Mouse (Mus musculus): ENCODE data around the gene Tifab. TPM values are rescaled to one million over a fixed set of nuclear protein-coding genes. Genes with fewer than 3 reads are reported as not detected.
A peak's percentile ranks its signal among the peaks of the same experiment; 100 is the strongest.

Tifab gene
- total RNA-seq (2018; cell fraction: chromatin; rRNA removed) = 10 to 100 TPM in 13 of 26 experiments, 1 to 10 TPM in 12, under 1 TPM in 1; 0.87 to 66.4 (median 10.8) TPM
- 10 to 100 TPM in 25 of 26 experiments, 1 to 10 TPM in 1; 6.9 to 68.5 (median 45.6) TPM for total RNA-seq (2018; cell fraction: cytosol; rRNA removed)
- 10 to 100 TPM in 20 of 26 experiments, 1 to 10 TPM in 6; 5.7 to 83.4 (median 17.4) TPM for total RNA-seq (2018; cell fraction: nucleus; rRNA removed)
- polyA plus RNA-seq (2018) = 17.5 to 60.8 TPM (median 44.2 TPM) in 3 replicates

DNA sequence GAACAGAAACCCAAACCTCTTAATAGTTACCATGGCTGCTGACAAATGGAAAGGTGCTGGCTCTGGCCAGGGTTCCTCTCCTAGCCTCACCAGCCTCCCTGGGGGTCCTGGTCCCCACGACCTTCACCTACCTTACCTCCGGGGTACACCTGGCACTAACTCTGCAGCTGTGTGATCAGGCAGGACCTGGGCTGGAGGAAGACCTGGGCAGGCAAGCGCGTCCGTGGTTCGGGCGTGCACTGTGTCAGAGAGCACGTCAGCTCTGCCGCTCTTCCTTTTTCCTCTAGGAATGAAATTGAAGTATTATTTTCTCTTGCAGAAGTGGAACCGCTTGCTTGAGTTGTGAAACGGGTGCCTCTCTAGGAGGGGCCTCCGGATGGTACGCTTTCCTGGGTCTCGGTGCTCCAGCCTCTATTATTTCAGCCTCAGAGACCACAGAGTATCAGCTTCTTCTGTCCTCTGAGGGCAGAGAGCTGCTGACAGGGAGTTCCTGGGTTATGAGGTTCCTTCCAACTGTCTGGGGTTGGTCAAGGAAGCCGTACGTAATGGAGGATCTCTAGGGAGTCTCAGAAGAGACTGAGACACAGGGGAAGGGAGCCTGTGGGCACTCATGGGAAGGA lies at the start of gene Tifab:
Gene Tifab (minus strand): TSS at position 470 of the 620 bp plus-strand sequence.
- Histone ChIP-seq H3K79me2 (ENCODE audit: inconsistent target) (peaks cover 36% of the 10 kb centered on the region), H3K27ac (peak within 1 kb of the TSS; percentile 97), H3K36me3 (ENCODE audit: inconsistent target) (no peaks in the 10 kb centered on the region; the same call in 1 of the 2 replicates), H3K4me3 (ENCODE audit: inconsistent target) (peak within 1 kb of the TSS; percentile 85)
- WGBS (ENCODE audit: missing documents) = 7% methylated on average over 16 of the region's 16 CpGs

GRCm38 (mm10) chr13:56226175-56226954 lies 47.7 kb upstream of the Tifab start:
- H3K36me3 ChIP-seq (ENCODE audit: inconsistent target) = no peaks in the 10 kb centered on the region
- no peaks in the 10 kb centered on the region for H3K79me2 ChIP-seq (ENCODE audit: inconsistent target)
- WGBS (ENCODE audit: missing documents) = 45% methylated on average over 10 of the region's 10 CpGs
- no peak overlapping the region for H3K27ac ChIP-seq
- no peak overlapping the region for H3K4me3 ChIP-seq (ENCODE audit: inconsistent target)

GRCm38 (mm10) chr13:56223625-56224024 lies 44.9 kb upstream of the Tifab start:
- no peaks in the 10 kb centered on the region for H3K36me3 ChIP-seq (ENCODE audit: inconsistent target)
- 6% methylated on average over 21 of the region's 21 CpGs for WGBS (ENCODE audit: missing documents)
- H3K4me3 ChIP-seq (ENCODE audit: inconsistent target) = no peak overlapping the region
- no peaks in the 10 kb centered on the region for H3K79me2 ChIP-seq (ENCODE audit: inconsistent target)
- no peak overlapping the region for H3K27ac ChIP-seq

- no peak overlapping the region for H3K27ac ChIP-seq
- WGBS (ENCODE audit: missing documents) = 10% methylated on average over 4 of the region's 4 CpGs
- H3K79me2 ChIP-seq (ENCODE audit: inconsistent target) = no peaks in the 10 kb centered on the region
- H3K4me3 ChIP-seq (ENCODE audit: inconsistent target) = no peak overlapping the region
- H3K36me3 ChIP-seq (ENCODE audit: inconsistent target) = no peaks in the 10 kb centered on the region
Measured at GRCm38 (mm10) chr13:56222849-56223246, 44.2 kb upstream of the Tifab start.

DNA sequence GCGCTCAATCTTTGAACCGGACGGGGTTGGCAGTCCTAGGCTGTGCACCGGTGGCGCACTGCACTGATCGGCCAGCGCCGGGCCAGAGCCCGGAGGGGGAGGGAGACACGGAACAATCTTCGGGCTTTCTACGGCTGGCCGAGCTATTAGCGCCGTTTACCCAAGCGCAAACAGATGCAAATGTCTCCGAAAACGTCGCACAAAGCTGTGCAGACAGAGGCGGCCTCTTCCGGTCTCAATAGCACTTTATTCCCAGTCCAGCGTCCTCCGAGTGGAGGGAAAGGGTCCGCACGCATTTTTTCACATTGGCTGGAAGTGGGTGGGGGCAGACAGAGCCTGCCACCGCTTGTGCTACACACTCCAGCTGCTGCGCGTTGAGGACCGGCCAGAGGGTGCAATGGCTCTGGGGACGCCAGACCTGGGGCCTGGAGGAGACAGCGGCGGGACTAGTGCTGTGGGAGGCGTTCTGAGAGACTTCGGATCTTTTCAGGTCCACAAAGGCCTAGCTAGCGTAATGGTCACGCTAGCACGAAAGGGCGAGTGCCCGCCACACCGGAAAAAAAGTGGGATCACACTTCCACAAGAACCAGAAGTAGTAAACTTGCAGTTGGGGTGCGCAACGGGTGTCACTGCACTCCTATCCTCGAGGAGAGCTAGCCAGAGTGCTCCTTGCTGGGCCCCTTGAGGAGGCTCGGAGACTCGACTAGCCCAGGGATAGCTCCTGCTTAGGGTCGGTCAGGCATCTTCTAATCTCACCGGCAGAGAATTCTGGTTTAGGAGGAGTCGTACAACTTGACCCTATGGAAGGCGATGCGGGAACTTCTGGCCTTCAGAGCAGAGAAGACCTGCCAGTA lies 43.5 kb upstream of the Tifab start:
- no peak overlapping the region for H3K4me3 ChIP-seq (ENCODE audit: inconsistent target)

GRCm38 (mm10) chr13:56221129-56221910 lies 42.6 kb upstream of the Tifab start:
- Histone ChIP-seq H3K36me3 (ENCODE audit: inconsistent target) (no peaks in the 10 kb centered on the region), H3K79me2 (ENCODE audit: inconsistent target) (no peaks in the 10 kb centered on the region), H3K4me3 (ENCODE audit: inconsistent target) (no peak overlapping the region), H3K27ac (no peak overlapping the region)
- WGBS (ENCODE audit: missing documents) = 4% methylated on average over 44 of the region's 46 CpGs

More for the DNA sequence above, 43.5 kb upstream of the Tifab start:
- no peak overlapping the region for H3K27ac ChIP-seq
- no peaks in the 10 kb centered on the region for H3K36me3 ChIP-seq (ENCODE audit: inconsistent target)
- 7% methylated on average over 47 of the region's 50 CpGs for WGBS (ENCODE audit: missing documents)
- no peaks in the 10 kb centered on the region for H3K79me2 ChIP-seq (ENCODE audit: inconsistent target)

DNA sequence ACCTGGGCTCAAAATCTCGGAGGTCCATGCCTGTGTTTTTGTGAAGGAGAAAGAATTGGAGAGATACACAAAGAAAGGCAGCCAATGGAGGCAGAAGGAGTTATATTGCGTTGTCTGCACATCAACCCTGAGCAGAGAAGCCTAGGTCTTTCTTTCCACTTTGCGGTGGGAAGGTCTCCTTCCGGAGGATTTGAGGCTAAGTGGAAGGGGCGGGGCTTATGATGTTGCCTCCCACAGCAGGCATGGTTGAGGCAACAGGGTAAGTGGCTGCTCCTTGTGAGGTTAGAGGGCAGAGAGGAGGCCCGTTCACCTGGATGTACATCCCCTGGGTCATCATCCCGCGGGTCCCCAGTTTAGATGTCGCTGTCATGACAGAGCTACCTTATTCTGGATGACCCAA lies 40.6 kb upstream of the Tifab start:
- Histone ChIP-seq H3K4me3 (ENCODE audit: inconsistent target) (no peak overlapping the region), H3K27ac (no peak overlapping the region), H3K79me2 (ENCODE audit: inconsistent target) (no peaks in the 10 kb centered on the region), H3K36me3 (ENCODE audit: inconsistent target) (no peaks in the 10 kb centered on the region)
- WGBS (ENCODE audit: missing documents) = 45% methylated on average over 9 of the region's 9 CpGs

DNA sequence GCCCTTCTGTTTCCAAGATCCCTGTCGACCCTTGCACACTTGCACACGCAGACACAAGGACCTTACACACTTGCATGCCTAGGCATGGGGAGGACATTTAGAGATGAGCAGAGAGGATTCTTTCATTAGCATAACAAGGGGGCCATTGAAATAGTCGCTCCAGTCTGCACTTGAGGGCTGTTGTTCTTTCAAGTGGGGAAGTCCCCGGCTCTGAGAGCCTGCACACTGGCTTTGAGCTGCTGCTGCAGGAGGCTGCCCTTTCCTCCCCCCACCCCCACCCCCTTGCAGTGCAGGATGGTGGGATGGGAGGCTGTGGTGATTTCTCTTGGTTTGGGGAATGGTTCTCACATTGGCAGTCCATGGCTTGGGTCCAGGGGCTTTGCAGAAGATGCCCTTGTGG lies 37.4 kb upstream of the Tifab start:
- 48% methylated on average over 4 of the region's 4 CpGs for WGBS (ENCODE audit: missing documents)
- no peak overlapping the region for H3K27ac ChIP-seq

DNA sequence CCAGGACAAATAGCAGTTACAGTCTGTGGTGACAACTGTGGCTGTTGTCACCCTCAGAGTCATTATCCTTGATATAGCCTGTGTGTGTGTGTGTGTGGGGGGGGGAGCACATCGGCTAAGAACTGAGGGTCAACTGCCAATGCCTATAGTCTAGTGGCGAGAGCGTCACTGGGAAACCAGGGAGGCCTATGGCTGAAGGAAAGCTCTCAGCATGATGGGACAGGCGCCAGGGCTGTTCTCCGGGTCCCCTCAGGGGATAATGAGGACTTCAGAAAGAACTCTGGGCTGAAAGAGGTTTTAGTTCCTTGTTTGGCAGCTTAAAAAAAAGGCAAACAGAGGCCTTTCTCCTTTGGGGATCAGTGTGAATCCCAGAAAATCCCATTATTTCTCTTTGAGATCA lies 35.9 kb upstream of the Tifab start:
- Histone ChIP-seq H3K79me2 (ENCODE audit: inconsistent target) (no peaks in the 10 kb centered on the region), H3K36me3 (ENCODE audit: inconsistent target) (no peaks in the 10 kb centered on the region), H3K4me3 (ENCODE audit: inconsistent target) (no peak overlapping the region), H3K27ac (no peak overlapping the region)
- WGBS (ENCODE audit: missing documents) = 81% methylated on average over 5 of the region's 5 CpGs

More for the DNA sequence above, 37.4 kb upstream of the Tifab start:
- Histone ChIP-seq H3K36me3 (ENCODE audit: inconsistent target) (no peaks in the 10 kb centered on the region), H3K79me2 (ENCODE audit: inconsistent target) (no peaks in the 10 kb centered on the region), H3K4me3 (ENCODE audit: inconsistent target) (no peak overlapping the region)

- H3K4me3 ChIP-seq (ENCODE audit: inconsistent target) = no peak overlapping the region
- WGBS (ENCODE audit: missing documents) = 59% methylated on average over 8 of the region's 8 CpGs
- H3K79me2 ChIP-seq (ENCODE audit: inconsistent target) = no peaks in the 10 kb centered on the region
- no peaks in the 10 kb centered on the region for H3K36me3 ChIP-seq (ENCODE audit: inconsistent target)
- H3K27ac ChIP-seq = no peak overlapping the region
Measured at GRCm38 (mm10) chr13:56209067-56209411, 30.4 kb upstream of the Tifab start.

- H3K4me3 ChIP-seq (ENCODE audit: inconsistent target) = no peak overlapping the region
- no peaks in the 10 kb centered on the region for H3K36me3 ChIP-seq (ENCODE audit: inconsistent target)
- 37% methylated on average over 30 of the region's 35 CpGs for WGBS (ENCODE audit: missing documents)
- no peaks in the 10 kb centered on the region for H3K79me2 ChIP-seq (ENCODE audit: inconsistent target)
- H3K27ac ChIP-seq = no peak overlapping the region
Measured at GRCm38 (mm10) chr13:56208225-56209066, 29.8 kb upstream of the Tifab start.

DNA sequence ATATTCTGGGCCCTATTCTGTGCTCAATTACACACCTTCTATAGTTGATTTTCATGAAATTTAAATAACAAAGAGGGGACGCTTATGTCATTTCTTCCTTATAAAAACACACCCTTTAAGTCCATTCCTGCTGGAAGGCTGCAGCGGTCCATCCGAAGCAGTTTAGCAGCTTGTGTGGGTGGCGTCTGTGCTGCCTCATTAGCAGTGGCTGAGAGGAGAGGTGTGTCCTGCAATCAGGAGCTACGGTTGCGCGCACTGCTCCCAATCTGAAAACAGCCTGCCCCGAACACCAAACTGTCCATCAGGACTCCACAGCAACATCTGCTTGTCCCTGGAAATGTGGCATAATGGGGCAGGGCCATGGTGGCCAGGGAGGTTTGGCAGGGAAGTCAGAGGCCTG lies 20.8 kb upstream of the Tifab start:
- H3K79me2 ChIP-seq (ENCODE audit: inconsistent target) = no peaks in the 10 kb centered on the region
- no peak overlapping the region for H3K27ac ChIP-seq
- H3K36me3 ChIP-seq (ENCODE audit: inconsistent target) = no peaks in the 10 kb centered on the region
- H3K4me3 ChIP-seq (ENCODE audit: inconsistent target) = no peak overlapping the region
- 95% methylated on average over 8 of the region's 8 CpGs for WGBS (ENCODE audit: missing documents)

All from macrophage (primary cell).